Mouse (Mus musculus) ES-E14 (cell line): ENCODE measurements around the gene Peak1.

Experiments used
- CHD2 ChIP-seq: IDR thresholded peaks from 2 replicates; pipeline ENCODE4 v1.6.1; 2014; ENCODE audit warnings: mild to moderate bottlenecking, low read depth, low read length, inconsistent platforms
- HCFC1 ChIP-seq: IDR thresholded peaks from 2 replicates; pipeline ENCODE4 v1.6.1; 2012; ENCODE audit warnings: low read length, inconsistent platforms, borderline replicate concordance; ENCODE audit not compliant: insufficient read depth
- MAFK ChIP-seq: IDR thresholded peaks from 2 replicates; pipeline ENCODE4 v1.6.1; 2014; ENCODE audit warnings: mild to moderate bottlenecking, low read depth, low read length, inconsistent platforms; ENCODE audit not compliant: insufficient read depth
- ZNF384 ChIP-seq: IDR thresholded peaks from 2 replicates; pipeline ENCODE4 v1.6.1; 2012; ENCODE audit warnings: low read depth, low read length, inconsistent platforms

DNA sequence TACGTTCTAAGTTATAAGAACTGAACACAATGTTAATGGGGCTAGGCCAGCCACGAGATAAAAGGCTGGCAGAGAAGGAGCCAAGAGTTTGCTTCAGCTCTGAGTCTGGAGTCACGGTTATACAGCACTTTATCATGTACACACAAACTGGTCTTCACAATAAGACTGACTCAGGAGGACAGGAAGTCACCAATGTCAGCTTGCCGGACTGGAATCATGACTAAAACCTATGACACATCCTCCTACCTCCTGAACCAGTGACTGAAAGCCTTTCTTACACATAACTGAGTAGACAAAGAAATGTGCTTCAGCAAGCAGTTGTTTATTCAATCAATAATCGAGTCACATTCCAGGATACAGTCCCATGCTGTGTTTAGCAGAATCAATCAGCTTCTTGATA, 47.2 kb downstream of the Peak1 start:
- TF ChIP-seq CHD2: no peak
- no peak for TF ChIP-seq ZNF384
- TF ChIP-seq HCFC1: no peak
- TF ChIP-seq MAFK: no peak
